Mouse (Mus musculus) hindbrain, postnatal 0 days (tissue): ENCODE results near the gene Mfsd4b3. TPM values are rescaled to one million over a fixed set of nuclear protein-coding genes. Genes with fewer than 3 reads are reported as not detected.

Source experiments
- ATAC-seq: fragments of 200-750 bp; cut with Nextera tagmentation; 2 replicates; pipeline ENCODE4 v1.8.0; 2017; ENCODE audit warnings: mild to moderate bottlenecking, moderate TSS enrichment, moderate library complexity
- DNase-seq: peaks from one replicate; pipeline ENCODE4 v3.0.0-alpha.2; 2015; ENCODE audit warnings: low spot score
- H3K27ac ChIP-seq: fragments of 300-500 bp; sonication (generic); 2 replicates; pipeline ENCODE4 v1.5.1; 2014; ENCODE audit warnings: mild to moderate bottlenecking
- H3K27me3 ChIP-seq: fragments of 300-500 bp; sonication (generic); 2 replicates; pipeline ENCODE4 v1.6.1; 2014; ENCODE audit warnings: low read length, mixed read lengths; ENCODE audit not compliant: insufficient read depth
- H3K36me3 ChIP-seq: fragments of 300-500 bp; sonication (generic); 2 replicates; pipeline ENCODE4 v1.6.1; 2014; ENCODE audit warnings: low read length, mixed read lengths; ENCODE audit not compliant: insufficient read depth
- H3K4me1 ChIP-seq: fragments of 300-500 bp; sonication (generic); 2 replicates; pipeline ENCODE4 v1.6.1; 2014; ENCODE audit warnings: antibody characterized with exemption, low read length, mixed read lengths; ENCODE audit not compliant: insufficient read depth
- H3K4me2 ChIP-seq: fragments of 300-500 bp; sonication (generic); 2 replicates; pipeline ENCODE4 v1.6.1; 2014; ENCODE audit warnings: low read depth, mild to moderate bottlenecking, low read length, moderate library complexity, mixed read lengths
- H3K4me3 ChIP-seq: fragments of 300-500 bp; sonication (generic); 2 replicates; pipeline ENCODE4 v1.5.1; 2014; ENCODE audit warnings: low read length
- H3K9ac ChIP-seq: fragments of 300-500 bp; sonication (generic); replicated peaks from 2 replicates; pipeline ENCODE4 v1.6.1; 2014; ENCODE audit warnings: mild to moderate bottlenecking, low read length, moderate library complexity, mixed read lengths
- H3K9me3 ChIP-seq: fragments of 300-500 bp; sonication (generic); 2 replicates; pipeline ENCODE4 v1.6.1; 2016; ENCODE audit warnings: low read length, mixed read lengths
- CTCF ChIP-seq: IDR thresholded peaks from 2 replicates; pipeline ENCODE4 v1.5.1; 2016; ENCODE audit warnings: antibody characterized with exemption, control low read depth, low read depth
- WGBS: fragments of 180-500 bp; shearing (Covaris S2); extraction: QIAGEN DNeasy Blood & Tissue Kit; methylation state at CpG from one replicate; pipeline ENCODE4 v1.1.7; 2014; 5-methylcytosine and 5-hydroxymethylcytosine counted together
- polyA plus RNA-seq: library from polyadenylated mRNA; unstranded; fragments of >200 nt; fragmentation: Nextera tagmentation; extraction: Ambion mirVana; gene quantifications from 2 replicates; pipeline ENCODE4 v1.2.1, GENCODE M21; 2015
- total RNA-seq: library from RNA; depleted of rRNA; stranded (reverse); fragments of >200 nt; gene quantifications from 2 replicates; pipeline ENCODE4 v1.2.3, GENCODE M21; 2014

Gene Mfsd4b3
- total and polyA plus RNA-seq, 2 experiments from 2014 or later: 0.84 TPM; not detected in 1

GRCm38 (mm10) chr10:39986466-39986865, 26.5 kb upstream of the Mfsd4b3 start, which contains the start of gene Mfsd4b5:
Mfsd4b5 (minus strand) TSS chr10:39986646.
- H3K9me3 ChIP-seq: no peaks in the 10 kb centered on the region
- ATAC-seq (no peak), DNase-seq (no peak)
- no peak within 1 kb of the TSS for H3K9ac ChIP-seq
- whole genome bisulfite sequencing: 89% methylated on average over 12 of the region's 12 CpGs
- H3K4me1 ChIP-seq: no peaks in the 10 kb centered on the region
- no peak within 1 kb of the TSS for H3K4me2 ChIP-seq
- no peaks in the 10 kb centered on the region for H3K27me3 ChIP-seq
- TF ChIP-seq CTCF: no peak
- H3K36me3 ChIP-seq: no peaks in the 10 kb centered on the region
- H3K27ac ChIP-seq: no peak within 1 kb of the TSS
- no peak within 1 kb of the TSS for H3K4me3 ChIP-seq

GRCm38 (mm10) chr10:39982604-39983003, 22.7 kb upstream of the Mfsd4b3 start:
- Histone ChIP-seq H3K4me2 (no peak overlapping the region), H3K9me3 (peaks cover 5% of the 10 kb centered on the region; the same call in 1 of the 2 replicates), H3K4me1 (no peaks in the 10 kb centered on the region), H3K27me3 (no peaks in the 10 kb centered on the region), H3K9ac (no peak overlapping the region), H3K36me3 (no peaks in the 10 kb centered on the region), H3K4me3 (no peak overlapping the region), H3K27ac (no peak overlapping the region)
- WGBS: 71% methylated on average over 5 of the region's 5 CpGs
- TF ChIP-seq CTCF: no peak
- ATAC-seq (no peak), DNase-seq (no peak)

- no peak overlapping the region for H3K27ac ChIP-seq
- no peaks in the 10 kb centered on the region for H3K36me3 ChIP-seq
- no peaks in the 10 kb centered on the region for H3K4me1 ChIP-seq
- no peak for TF ChIP-seq CTCF
- 89% methylated on average over 1 of the region's 1 CpGs for WGBS
- H3K27me3 ChIP-seq: no peaks in the 10 kb centered on the region
- H3K4me2 ChIP-seq: no peak overlapping the region
- no peak overlapping the region for H3K4me3 ChIP-seq
- H3K9ac ChIP-seq: no peak overlapping the region
- ATAC-seq (no peak), DNase-seq (no peak)
- H3K9me3 ChIP-seq: peaks cover 5% of the 10 kb centered on the region; the same call in 1 of the 2 replicates
Measured at GRCm38 (mm10) chr10:39978231-39978630, 18.3 kb upstream of the Mfsd4b3 start.

GRCm38 (mm10) chr10:39977346-39977745, 17.4 kb upstream of the Mfsd4b3 start:
- Histone ChIP-seq H3K27ac (no peak overlapping the region), H3K4me1 (no peaks in the 10 kb centered on the region), H3K27me3 (no peaks in the 10 kb centered on the region), H3K4me3 (no peak overlapping the region), H3K36me3 (no peaks in the 10 kb centered on the region), H3K4me2 (no peak overlapping the region), H3K9me3 (peaks cover 5% of the 10 kb centered on the region; the same call in 1 of the 2 replicates), H3K9ac (no peak overlapping the region)
- TF ChIP-seq CTCF: no peak
- ATAC-seq: no peak
- 97% methylated on average over 4 of the region's 4 CpGs for WGBS
- no peak for DNase-seq

- Histone ChIP-seq H3K4me3 (no peak overlapping the region), H3K9me3 (peaks cover 5% of the 10 kb centered on the region; the same call in 1 of the 2 replicates), H3K9ac (no peak overlapping the region), H3K4me2 (no peak overlapping the region), H3K36me3 (no peaks in the 10 kb centered on the region), H3K27ac (no peak overlapping the region), H3K4me1 (no peaks in the 10 kb centered on the region), H3K27me3 (no peaks in the 10 kb centered on the region)
- no peak for DNase-seq
- 42% methylated on average over 2 of the region's 2 CpGs for WGBS
- TF ChIP-seq CTCF: no peak
- no peak for ATAC-seq
Measured at GRCm38 (mm10) chr10:39975771-39976170, 15.8 kb upstream of the Mfsd4b3 start.

GRCm38 (mm10) chr10:39974982-39975381, 15.0 kb upstream of the Mfsd4b3 start:
- Histone ChIP-seq H3K36me3 (no peaks in the 10 kb centered on the region), H3K9me3 (peaks cover 5% of the 10 kb centered on the region; the same call in 1 of the 2 replicates), H3K27me3 (no peaks in the 10 kb centered on the region), H3K9ac (no peak overlapping the region), H3K27ac (no peak overlapping the region), H3K4me3 (no peak overlapping the region), H3K4me2 (no peak overlapping the region), H3K4me1 (no peaks in the 10 kb centered on the region)
- no peak for TF ChIP-seq CTCF
- no peak for DNase-seq
- 57% methylated on average over 11 of the region's 11 CpGs for WGBS
- no peak for ATAC-seq

- no peak for TF ChIP-seq CTCF
- H3K9me3 ChIP-seq: no peaks in the 10 kb centered on the region
- no peak overlapping the region for H3K9ac ChIP-seq
- no peak overlapping the region for H3K27ac ChIP-seq
- no peaks in the 10 kb centered on the region for H3K4me1 ChIP-seq
- no peak overlapping the region for H3K4me2 ChIP-seq
- no peaks in the 10 kb centered on the region for H3K36me3 ChIP-seq
- H3K27me3 ChIP-seq: no peaks in the 10 kb centered on the region
- DNase-seq (no peak), ATAC-seq (no peak)
- no peak overlapping the region for H3K4me3 ChIP-seq
- WGBS: 89% methylated on average over 3 of the region's 3 CpGs
Measured at GRCm38 (mm10) chr10:39967512-39967911, 7.6 kb upstream of the Mfsd4b3 start.
